Mouse (Mus musculus): ENCODE data around the gene Rasgrp4. TPM values are rescaled to one million over a fixed set of nuclear protein-coding genes. Genes with fewer than 3 reads are reported as not detected.

Gene Rasgrp4
- total and polyA plus RNA-seq, 3 experiments, result 0.26 to 3.2 (median 1.4) TPM

DNA sequence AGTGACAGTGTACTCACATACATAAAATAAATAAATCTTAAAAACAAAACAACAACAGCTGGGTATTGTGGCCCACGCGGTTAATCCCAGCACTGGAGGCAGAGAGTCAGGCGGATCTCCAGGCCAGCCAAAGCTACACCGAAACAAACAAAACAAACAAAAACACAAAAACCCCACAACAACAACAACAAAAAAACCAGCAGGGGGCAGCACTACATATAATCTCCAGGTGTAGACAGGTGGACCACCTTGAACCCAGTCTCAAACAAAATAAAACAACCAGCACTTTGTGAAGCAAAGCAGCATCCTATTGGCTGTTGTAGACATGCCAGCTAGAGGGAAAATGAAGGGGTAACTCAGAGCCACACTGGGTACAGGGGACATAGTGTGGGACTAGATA is 43.5 kb downstream of the Rasgrp4 start:
- TF ChIP-seq BHLHE40 (IDR thresholded peaks at IDR 0.05; ENCODE audit: low read depth, low read length), result no peak
- no peak for TF ChIP-seq EP300 (IDR thresholded peaks at IDR 0.05; ENCODE audit: low read length)
- no peak for TF ChIP-seq KAT2A (IDR thresholded peaks at IDR 0.05; ENCODE audit: insufficient replicate concordance, low read length)
- no peak for TF ChIP-seq MEF2A (IDR thresholded peaks at IDR 0.05; ENCODE audit: borderline replicate concordance, low read depth, low read length)
- no peak for TF ChIP-seq HCFC1 (IDR thresholded peaks at IDR 0.05; ENCODE audit: low read depth, low read length)
- TF ChIP-seq NRF1 (IDR thresholded peaks at IDR 0.05; ENCODE audit: low read depth, low read length), result no peak
- TF ChIP-seq GABPA (IDR thresholded peaks at IDR 0.05; ENCODE audit: insufficient replicate concordance, low read depth, low read length), result no peak
- TF ChIP-seq SMC3 (IDR thresholded peaks at IDR 0.05; ENCODE audit: low read depth, low read length), result peak; percentile 5; the same call in 1 of the 2 replicates
- TF ChIP-seq CTCF (conservative IDR thresholded peaks at IDR 0.05 in 1 of 2, IDR thresholded peaks at IDR 0.05 in 1 of 2; ENCODE audit: low read depth in 2 of 2, low read length in 2 of 2), result peak in 1 of 2 experiments; percentile 31; a peak in 2 of 4 replicates

DNA sequence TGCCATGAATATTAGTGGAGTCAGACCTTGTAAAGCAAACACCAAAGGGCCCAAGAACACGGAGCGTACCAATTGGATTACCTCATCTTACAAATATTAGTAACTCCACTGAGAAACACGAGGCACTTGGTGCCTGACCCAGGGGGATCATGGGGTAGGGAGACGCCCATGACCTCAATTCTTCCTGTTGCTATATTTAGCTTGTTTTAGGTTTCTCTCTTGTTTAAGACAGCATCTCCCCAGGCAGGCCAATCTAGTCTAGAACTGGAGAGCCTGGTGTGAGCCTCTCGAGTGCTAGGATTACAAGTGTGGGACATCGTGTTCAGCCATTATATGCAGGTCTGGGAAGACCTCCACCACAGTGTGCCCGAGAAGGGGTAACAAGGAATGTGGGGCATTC is 44.7 kb downstream of the Rasgrp4 start:
- peaks cover 34 to 45% of the 10 kb centered on the region in 2 experiments for H3K36me3 ChIP-seq (replicated peaks in 1 of 2; ENCODE audit: control insufficient read depth in 1 of 2, insufficient read depth in 1 of 2, low read length in 1 of 2)
- in situ Hi-C loops (cut with MboI; ENCODE audit: low pct_ligation_motif_present, low pct_unique_long_range_greater_than_20kb, low sequenced_read_pairs), result no loop called here
- dilution Hi-C loops (cut with MboI; ENCODE audit: extremely low pct_ligation_motif_present, extremely low pct_unique_long_range_greater_than_20kb, low sequenced_read_pairs), result no loop called here
- no peaks in the 10 kb centered on the region for H3K27me3 ChIP-seq (replicated peaks)
- H3K4me2 ChIP-seq (ENCODE audit: insufficient read depth, low read depth, poor library complexity, severe bottlenecking), result peak overlapping the region; percentile 97
- peak; percentile 83 for DNase-seq (ENCODE audit: extremely low read depth)
- H3K79me2 ChIP-seq (replicated peaks; ENCODE audit: control insufficient read depth, extremely low read depth, insufficient read depth, poor library complexity, severe bottlenecking), result peaks cover 37% of the 10 kb centered on the region
- H3K9ac ChIP-seq (ENCODE audit: insufficient read depth, low read depth), result peak overlapping the region; percentile 99
- H3K4me1 ChIP-seq (ENCODE audit: control insufficient read depth in 1 of 2, insufficient read depth in 2 of 2), result peaks cover 4 to 14% of the 10 kb centered on the region in 2 experiments; a peak in 3 of 4 replicates
- H3K4me3 ChIP-seq (replicated peaks in 1 of 3; ENCODE audit: low read depth in 2 of 3, low read length in 2 of 3, poor library complexity in 1 of 3), result peak overlapping the region; percentile 90 to 97 (median 96)
- H3K9me3 ChIP-seq (replicated peaks; ENCODE audit: low read length), result no peaks in the 10 kb centered on the region
- H3K27ac ChIP-seq (ENCODE audit: insufficient read depth, low read depth), result peak overlapping the region; percentile 81
- peak; percentile 97 for TF ChIP-seq MEF2A (IDR thresholded peaks at IDR 0.05; ENCODE audit: borderline replicate concordance, low read depth, low read length)
- TF ChIP-seq IRF4 (IDR thresholded peaks at IDR 0.05; ENCODE audit: low read depth, low read length), result peak; percentile 82
- TF ChIP-seq MAX (IDR thresholded peaks at IDR 0.05; ENCODE audit: low read length), result peak; percentile 90
- no peak for TF ChIP-seq RCOR1 (conservative IDR thresholded peaks at IDR 0.05; ENCODE audit: low read depth, low read length)
- peak; percentile 67; the same call in 1 of the 2 replicates for TF ChIP-seq NELFE (IDR thresholded peaks at IDR 0.05; ENCODE audit: low read depth, low read length)
- TF ChIP-seq SIN3A (IDR thresholded peaks at IDR 0.05; ENCODE audit: low read length), result peak; percentile 85
- peak; percentile 85 for TF ChIP-seq MXI1 (IDR thresholded peaks at IDR 0.05; ENCODE audit: low read depth, low read length)
- no peak for TF ChIP-seq UBTF (IDR thresholded peaks at IDR 0.05; ENCODE audit: low read depth, low read length)
- TF ChIP-seq PAX5 (IDR thresholded peaks at IDR 0.05; ENCODE audit: low read length), result no peak
- TF ChIP-seq EP300 (IDR thresholded peaks at IDR 0.05; ENCODE audit: low read length), result peak; percentile 44
- peak; percentile 74 for TF ChIP-seq JUND (conservative IDR thresholded peaks at IDR 0.05; ENCODE audit: low read depth, low read length)
- TF ChIP-seq CHD2 (IDR thresholded peaks at IDR 0.05; ENCODE audit: low read length), result no peak
- no peak for TF ChIP-seq CTCF (conservative IDR thresholded peaks at IDR 0.05 in 1 of 2, IDR thresholded peaks at IDR 0.05 in 1 of 2; ENCODE audit: low read depth in 2 of 2, low read length in 2 of 2)
- peak; percentile 80 for TF ChIP-seq TBP (conservative IDR thresholded peaks at IDR 0.05; ENCODE audit: low read depth, low read length)
- TF ChIP-seq HCFC1 (IDR thresholded peaks at IDR 0.05; ENCODE audit: low read depth, low read length), result peak; percentile 39; the same call in 1 of the 2 replicates
- TF ChIP-seq MYC (IDR thresholded peaks at IDR 0.05; ENCODE audit: low read depth, low read length), result peak; percentile 90
- TF ChIP-seq NRF1 (IDR thresholded peaks at IDR 0.05; ENCODE audit: low read depth, low read length), result no peak
- 0 out of 2 replicates have a peak, but pooled peaks have one; percentile 53 for TF ChIP-seq TCF12 (IDR thresholded peaks at IDR 0.05; ENCODE audit: low read depth, low read length)
- TF ChIP-seq ETS1 (conservative IDR thresholded peaks at IDR 0.05; ENCODE audit: low read depth, low read length), result peak; percentile 86
- peak; percentile 71 for TF ChIP-seq BHLHE40 (IDR thresholded peaks at IDR 0.05; ENCODE audit: low read depth, low read length)
- TF ChIP-seq RAD21 (IDR thresholded peaks at IDR 0.05; ENCODE audit: low read depth, low read length), result no peak
- peak; percentile 62 for TF ChIP-seq POLR2A (IDR thresholded peaks at IDR 0.05; ENCODE audit: low read depth, low read length)
- peak; percentile 58; the same call in 1 of the 2 replicates for TF ChIP-seq JUN (IDR thresholded peaks at IDR 0.05; ENCODE audit: insufficient read depth, low read depth, low read length)
- no peak for TF ChIP-seq CHD1 (IDR thresholded peaks at IDR 0.05; ENCODE audit: low read depth, low read length)
- peak; percentile 61; the same call in 1 of the 2 replicates for TF ChIP-seq ELF1 (IDR thresholded peaks at IDR 0.05; ENCODE audit: low read depth, low read length)

More for the DNA sequence above, 43.5 kb downstream of the Rasgrp4 start:
- Histone ChIP-seq H3K36me3 (replicated peaks in 1 of 2; ENCODE audit: control insufficient read depth in 1 of 2, insufficient read depth in 1 of 2, low read length in 1 of 2) (peaks cover 43 to 57% of the 10 kb centered on the region in 2 experiments), H3K27ac (ENCODE audit: insufficient read depth, low read depth) (no peak overlapping the region), H3K79me2 (replicated peaks; ENCODE audit: control insufficient read depth, extremely low read depth, insufficient read depth, poor library complexity, severe bottlenecking) (peaks cover 37% of the 10 kb centered on the region), H3K9ac (ENCODE audit: insufficient read depth, low read depth) (peak overlapping the region; percentile 99; the same call in 1 of the 2 replicates), H3K9me3 (replicated peaks; ENCODE audit: low read length) (no peaks in the 10 kb centered on the region), H3K4me1 (ENCODE audit: control insufficient read depth in 1 of 2, insufficient read depth in 2 of 2) (peaks cover 4 to 14% of the 10 kb centered on the region in 2 experiments; a peak in 3 of 4 replicates), H3K27me3 (replicated peaks) (no peaks in the 10 kb centered on the region), H3K4me2 (ENCODE audit: insufficient read depth, low read depth, poor library complexity, severe bottlenecking) (peak overlapping the region; percentile 97; the same call in 1 of the 2 replicates), H3K4me3 (replicated peaks in 1 of 3; ENCODE audit: low read depth in 2 of 3, low read length in 2 of 3, poor library complexity in 1 of 3) (peak overlapping the region; percentile 90 to 97 (median 96))
- dilution Hi-C loops (cut with MboI; ENCODE audit: extremely low pct_ligation_motif_present, extremely low pct_unique_long_range_greater_than_20kb, low sequenced_read_pairs), result no loop called here
- no peak for DNase-seq (ENCODE audit: extremely low read depth)
- in situ Hi-C loops (cut with MboI; ENCODE audit: low pct_ligation_motif_present, low pct_unique_long_range_greater_than_20kb, low sequenced_read_pairs), result no loop called here
